Mouse (Mus musculus) urinary bladder, postnatal 10 days (tissue): ENCODE results near the gene C1qbp.
A peak's percentile ranks its signal among the peaks of the same experiment; 100 is the strongest.

Experiments
- DNase-seq: peaks from one replicate; pipeline ENCODE4 v3.0.0; 2022; ENCODE audit warnings: low spot score

Gene C1qbp

GRCm38 (mm10) chr11:70973947-70974346 lies 8.9 kb downstream of the C1qbp start:
- no peak for DNase-seq

GRCm38 (mm10) chr11:70972586-70972985 lies 10.2 kb downstream of the C1qbp start:
- DNase-seq, result no peak

GRCm38 (mm10) chr11:70970560-70971540 lies 12.0 kb downstream of the C1qbp start:
- DNase-seq, result no peak

- peak; percentile 59 for DNase-seq
Observed at GRCm38 (mm10) chr11:70969821-70970559, 12.8 kb downstream of the C1qbp start, which contains the start of the genes Nup88 and Rpain. Nup88 (minus strand) TSS chr11:70969973. Rpain (plus strand) TSS chr11:70970213.

GRCm38 (mm10) chr11:70969271-70969794 lies 13.5 kb downstream of the C1qbp start:
- DNase-seq, result no peak

- DNase-seq, result no peak
Observed at GRCm38 (mm10) chr11:70964222-70964907, 18.5 kb downstream of the C1qbp start.

GRCm38 (mm10) chr11:70960786-70961554 lies 21.9 kb downstream of the C1qbp start:
- DNase-seq, result no peak

GRCm38 (mm10) chr11:70954711-70955110 lies 28.1 kb downstream of the C1qbp start:
- no peak for DNase-seq

- DNase-seq, result no peak
Observed at GRCm38 (mm10) chr11:70944935-70945817, 37.6 kb downstream of the C1qbp start.

- no peak for DNase-seq
Observed at GRCm38 (mm10) chr11:70943651-70944050, 39.2 kb downstream of the C1qbp start.

- DNase-seq, result no peak
Observed at GRCm38 (mm10) chr11:70942596-70942995, 40.2 kb downstream of the C1qbp start.

GRCm38 (mm10) chr11:70935316-70935715 lies 47.5 kb downstream of the C1qbp start:
- DNase-seq, result no peak

GRCm38 (mm10) chr11:70931461-70931860 lies 51.4 kb downstream of the C1qbp start:
- no peak for DNase-seq
